In genomic region chr19:9964205-9964916, GRCm38 (mm10) we compare ENCODE assay signal across 15 mouse cellular contexts. TPM values are rescaled to one million over a fixed set of nuclear protein-coding genes. Genes with fewer than 3 reads are reported as not detected.
DNase-seq lines count a peak whose midpoint lies in the region; TF ChIP-seq lines count a peak whose summit lies in the region.
"Had no signal": no experiment of that assay in that cellular context is flagged by ENCODE, and none has a peak within 500 bp of the region (broad histone marks: within the 10 kb centered on the region; RNA-seq: fewer than 3 reads in every experiment).

No protein-coding gene starts in this region.

- intact Hi-C loops in gastrocnemius, adult 2 months (cut with DNase I): no loop called here

- no peak for TF ChIP-seq POLR2A in testis, adult 2 months (IDR thresholded peaks at IDR 0.05; ENCODE audit: control insufficient read depth, low read depth, low read length)

- no peak for TF ChIP-seq CTCF in gastrocnemius, adult 2 months (IDR thresholded peaks at IDR 0.05)
- no peak for TF ChIP-seq CTCF in testis, adult 2 months (IDR thresholded peaks at IDR 0.05; ENCODE audit: control insufficient read depth, insufficient read depth, insufficient replicate concordance, low read depth, low read length)

- peak overlapping the region; percentile 88 for H3K27ac ChIP-seq in gastrocnemius, adult 2 months
- peak overlapping the region; percentile 89 for H3K27ac ChIP-seq in testis, adult 2 months (ENCODE audit: control insufficient read depth, insufficient read depth, low read depth, low read length)

- H3K4me1 ChIP-seq in testis, adult 2 months (ENCODE audit: control insufficient read depth, insufficient read depth, low read length): peaks cover 7% of the 10 kb centered on the region

- no peaks in the 10 kb centered on the region for H3K27me3 ChIP-seq in testis, adult 2 months (ENCODE audit: control insufficient read depth, insufficient read depth, low read length)

- peak overlapping the region; percentile 68 for H3K4me3 ChIP-seq in gastrocnemius, adult 2 months
- H3K4me3 ChIP-seq in testis, adult 2 months (ENCODE audit: control insufficient read depth, low read depth, low read length): peak overlapping the region; percentile 73

- DNase-seq in gastrocnemius, adult 2 months: no peak
- no peak for DNase-seq in gastrocnemius, postnatal 10 days
- peak; percentile 29 for DNase-seq in kidney, adult 18-20 months
- no peak for DNase-seq in kidney, postnatal 25 days
- DNase-seq in testis, postnatal 10 days (ENCODE audit: low spot score): no peak
- no peak for DNase-seq in ovary, adult 18-20 months (ENCODE audit: low spot score)
- no peak for DNase-seq in retina, embryonic 14.5 days (ENCODE audit: low spot score)
- DNase-seq: adrenal gland, postnatal 36 days; cerebellum, adult 11-12 months; embryo, embryonic 11 days; kidney, adult 11 months; thymus, adult 2 months had no signal

- H3K36me3 ChIP-seq in testis, adult 2 months (ENCODE audit: control insufficient read depth, insufficient read depth, low read length): no peaks in the 10 kb centered on the region

RNA-seq across cellular contexts. Expression of gene Fth1, which starts 16.0 kb away (rescaled TPM):
- total RNA-seq in gastrocnemius, adult 2 months (2021): 1,000 to 10,000 TPM; 2,168 to 2,432 TPM
- 1,000 to 10,000 TPM; 2,152 to 2,273 TPM for total RNA-seq in gastrocnemius, postnatal 10 days (2021)
- 268 and 313 TPM in 2 replicates for polyA plus RNA-seq in testis, adult 2 months (2012; rRNA removed)

RNA-seq across cellular contexts. Expression of gene Best1, which starts 37.1 kb away (rescaled TPM):
- total RNA-seq in gastrocnemius, adult 2 months (2021): under 1 TPM; 0.28 to 0.46 TPM
- total RNA-seq in gastrocnemius, postnatal 10 days (2021): 1 to 10 TPM in 1 of 2 experiments, under 1 TPM in 1; 0.59 to 1.1 TPM
- 339 and 362 TPM in 2 replicates for polyA plus RNA-seq in testis, adult 2 months (2012; rRNA removed)
- total RNA-seq: hematopoietic stem cell, adult 5-6 weeks; megakaryocyte-erythroid progenitor cell, adult 5-6 weeks had no signal

RNA-seq across cellular contexts. Expression of gene Rab3il1, which starts 37.1 kb away (rescaled TPM):
- total RNA-seq in gastrocnemius, adult 2 months (2021): 1 to 10 TPM; 4.0 to 4.7 TPM
- 10 to 100 TPM; 15.0 to 18.9 TPM for total RNA-seq in gastrocnemius, postnatal 10 days (2021)
- 362 and 384 TPM in 2 replicates for polyA plus RNA-seq in testis, adult 2 months (2012; rRNA removed)
